Mouse (Mus musculus) frontal cortex, adult (tissue): ENCODE results near the gene Rpa1.

Experiments
- ATAC-seq: cut with Nextera tagmentation; 2 replicates; pipeline ENCODE4 v1.9.2; 2017; ENCODE audit warnings: mild to moderate bottlenecking, moderate library complexity, mixed read lengths; ENCODE audit not compliant: low TSS enrichment

Rpa1 gene

GRCm38 (mm10) chr11:75263274-75263963 lies 84.7 kb downstream of the Rpa1 start:
- no peak for ATAC-seq

- ATAC-seq, result no peak
Measured at GRCm38 (mm10) chr11:75262791-75263190, 85.3 kb downstream of the Rpa1 start.

- ATAC-seq, result no peak
Measured at GRCm38 (mm10) chr11:75262181-75262580, 85.9 kb downstream of the Rpa1 start.

GRCm38 (mm10) chr11:75261730-75262129 lies 86.4 kb downstream of the Rpa1 start:
- ATAC-seq, result no peak

- ATAC-seq, result no peak
Measured at GRCm38 (mm10) chr11:75261016-75261415, 87.1 kb downstream of the Rpa1 start.

- ATAC-seq, result peak; percentile 58
Measured at GRCm38 (mm10) chr11:75259996-75260561, 88.0 kb downstream of the Rpa1 start.

GRCm38 (mm10) chr11:75259416-75259815 lies 88.7 kb downstream of the Rpa1 start:
- ATAC-seq, result no peak

- ATAC-seq, result no peak
Measured at GRCm38 (mm10) chr11:75257056-75257648, 91.0 kb downstream of the Rpa1 start.

GRCm38 (mm10) chr11:75255330-75255729 lies 92.8 kb downstream of the Rpa1 start:
- ATAC-seq, result no peak

GRCm38 (mm10) chr11:75254252-75254912 lies 93.7 kb downstream of the Rpa1 start:
- peak; percentile 66 for ATAC-seq

GRCm38 (mm10) chr11:75251557-75252070 lies 96.5 kb downstream of the Rpa1 start:
- ATAC-seq, result no peak

GRCm38 (mm10) chr11:75251006-75251512 lies 97.1 kb downstream of the Rpa1 start:
- ATAC-seq, result no peak

GRCm38 (mm10) chr11:75249588-75249987 lies 98.5 kb downstream of the Rpa1 start:
- ATAC-seq, result no peak
